Mouse (Mus musculus) embryonic fibroblast, embryonic 13.5 days (primary cell): Measurements from ENCODE around the gene Cotl1.

Source experiments
- CTCF ChIP-seq: IDR thresholded peaks from 2 replicates; pipeline ENCODE4 v1.5.1; 2011; ENCODE audit warnings: mild to moderate bottlenecking, control low read depth, low read length, moderate library complexity, borderline replicate concordance; ENCODE audit not compliant: insufficient read depth
- POLR2A ChIP-seq: IDR thresholded peaks from 2 replicates; pipeline ENCODE4 v1.6.1; 2011; ENCODE audit warnings: low read depth, mild to moderate bottlenecking, control low read depth, low read length, moderate library complexity

DNA sequence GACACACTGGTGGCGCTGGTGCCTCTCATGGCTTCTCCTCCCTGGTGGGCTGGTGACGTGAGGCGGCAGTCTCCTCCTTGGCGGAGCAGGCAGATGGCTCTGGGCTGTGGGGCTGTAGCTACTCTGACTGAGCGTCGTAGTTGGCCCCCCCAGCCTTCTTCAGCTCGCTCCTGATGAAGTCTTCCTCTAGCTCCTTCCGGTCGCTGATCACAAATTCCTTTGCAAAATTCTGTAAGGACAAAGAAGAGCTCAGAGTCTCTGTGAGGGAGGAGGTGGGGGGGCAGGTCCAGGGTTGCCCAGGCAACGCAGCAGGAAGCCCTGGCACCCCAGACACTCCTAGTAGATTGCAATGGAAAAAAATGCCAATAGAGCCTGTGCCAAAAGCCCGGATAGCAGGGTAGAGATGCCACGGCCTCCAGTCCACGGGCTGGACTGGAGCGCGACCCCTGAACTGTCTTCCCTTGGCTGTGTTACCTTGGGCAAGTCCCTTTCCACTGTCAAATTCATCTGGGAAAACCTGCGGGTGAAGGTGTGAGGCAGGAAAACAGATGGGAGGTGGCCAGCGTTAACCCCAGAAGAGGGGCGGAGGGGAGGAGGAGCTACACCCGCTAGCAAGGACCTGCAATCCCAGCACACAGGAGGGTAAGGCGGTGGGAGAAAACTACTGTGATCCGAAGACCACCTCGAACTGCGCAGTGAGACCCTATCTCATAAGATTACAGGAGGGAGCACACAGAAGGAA is 30.0 kb downstream of the Cotl1 start:
- TF ChIP-seq CTCF (no peak), POLR2A (no peak)
